Mouse (Mus musculus): ENCODE results near the gene Tmc8.

DNA sequence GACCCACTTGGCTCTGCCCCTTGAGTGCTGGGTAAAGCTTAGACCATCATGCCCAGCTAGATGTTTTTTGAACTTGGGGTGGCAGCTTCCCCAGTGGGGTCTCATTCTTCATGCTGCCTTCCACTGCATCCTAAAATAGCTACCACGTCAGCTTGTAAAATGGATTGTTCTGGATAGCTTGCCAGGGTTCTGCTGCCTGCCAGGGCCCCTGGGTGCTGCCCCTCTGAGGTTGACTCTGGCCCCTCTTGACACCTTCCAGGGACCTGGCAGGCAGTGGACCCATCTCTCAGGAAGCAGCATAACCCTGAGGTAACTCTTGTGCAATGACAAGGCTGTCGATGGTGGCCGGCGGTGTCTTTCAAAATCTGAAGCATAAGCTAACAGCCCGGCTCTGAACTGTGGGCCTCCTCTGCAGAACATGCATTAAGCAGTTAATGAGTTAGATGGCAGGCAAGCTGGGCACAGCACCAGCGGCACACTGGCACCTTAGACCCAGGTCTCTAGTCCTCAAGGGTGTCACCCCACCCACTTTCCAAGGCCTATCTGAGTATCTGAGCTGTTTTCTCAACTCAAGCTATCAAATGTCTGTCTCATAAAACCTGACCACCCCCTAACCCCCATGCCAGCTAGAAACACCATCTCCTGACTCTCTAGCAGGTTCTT is 33.0 kb downstream of the Tmc8 start:
- no peak for TF ChIP-seq MAFK (IDR thresholded peaks at IDR 0.05; ENCODE audit: insufficient read depth, low read depth, low read length)
- no peak for TF ChIP-seq ZC3H11A (IDR thresholded peaks at IDR 0.05; ENCODE audit: borderline replicate concordance, low read depth, low read length)
- no peak for TF ChIP-seq ZNF384 (IDR thresholded peaks at IDR 0.05; ENCODE audit: low read depth, low read length)
- no peak for TF ChIP-seq CHD2 (IDR thresholded peaks at IDR 0.05; ENCODE audit: low read depth, low read length)
- no peak for TF ChIP-seq HCFC1 (IDR thresholded peaks at IDR 0.05; ENCODE audit: borderline replicate concordance, insufficient read depth, low read length)
